Comparison of ENCODE assay signal across 17 mouse cellular contexts in the genomic region with DNA sequence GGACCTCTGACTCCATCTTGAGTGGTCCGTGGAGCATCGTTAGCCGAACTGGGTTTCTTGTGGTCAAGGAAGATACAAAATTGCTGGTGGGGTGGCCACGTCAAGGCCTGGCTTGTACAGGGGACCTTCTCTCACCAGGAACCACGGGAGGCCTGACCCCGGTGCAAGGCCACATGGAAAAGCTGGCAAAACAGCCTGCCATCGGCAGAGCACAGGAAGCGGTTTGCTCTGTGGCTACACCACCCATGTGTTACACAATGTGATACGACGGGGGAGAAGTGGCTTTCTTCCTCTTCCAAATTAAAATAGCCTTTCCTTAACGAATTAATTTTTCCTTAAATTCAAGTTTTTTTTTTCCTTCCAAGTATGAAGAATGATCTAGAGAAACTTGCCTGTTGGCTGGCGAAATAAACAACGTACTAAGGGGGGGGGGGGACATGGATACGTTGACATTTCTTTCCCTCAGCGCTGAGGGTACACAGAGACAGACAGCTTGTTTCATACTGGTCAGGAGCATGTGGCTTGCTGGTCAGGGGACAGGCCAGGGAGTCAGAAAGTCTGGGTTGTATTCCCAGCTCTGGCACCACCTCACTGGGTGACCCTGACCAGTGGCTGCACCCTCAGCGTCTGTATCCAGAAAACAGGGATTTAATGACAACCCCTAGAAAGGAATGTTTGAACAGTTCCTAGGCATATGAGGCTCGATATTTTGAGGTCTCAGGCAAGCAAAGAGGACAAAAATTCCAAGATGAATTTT.
DNase-seq lines count a peak whose midpoint lies in the region; ATAC-seq and TF ChIP-seq lines count a peak whose summit lies in the region.
"Had no signal": no experiment of that assay in that cellular context is flagged by ENCODE, and none has a peak within 500 bp of the region (broad histone marks: within the 10 kb centered on the region; RNA-seq: fewer than 3 reads in every experiment).

No protein-coding gene starts in this region.

- peak overlapping the region; percentile 58 for H3K27ac ChIP-seq in bone marrow, adult 2 months (ENCODE audit: control insufficient read depth, insufficient read depth, low read depth, low read length, poor library complexity)
- peak overlapping the region; percentile 17; the same call in 1 of the 2 replicates for H3K27ac ChIP-seq in brown adipose tissue, adult 24 weeks (replicated peaks; ENCODE audit: low read depth, low read length)
- H3K27ac ChIP-seq: embryonic facial prominence, embryonic 13.5 days; hindbrain, embryonic 13.5 days; liver, embryonic 14.5 days; midbrain, embryonic 12.5 days had no signal

- intact Hi-C loops in heart, postnatal 25 days (cut with DNase I): no loop called here

- WGBS in bone marrow, adult 2 months: 12% methylated on average over 17 of the region's 17 CpGs

- H3K4me3 ChIP-seq in bone marrow, adult 2 months (replicated peaks; ENCODE audit: control insufficient read depth, low read depth, low read length): no peak overlapping the region
- H3K4me3 ChIP-seq in brown adipose tissue, adult 24 weeks (ENCODE audit: insufficient read depth, low read depth, low read length): no peak overlapping the region
- H3K4me3 ChIP-seq: embryonic facial prominence, embryonic 13.5 days; hindbrain, embryonic 13.5 days; midbrain, embryonic 12.5 days had no signal

- ATAC-seq in megakaryocyte progenitor cell, adult 5-6 weeks (replicated peaks; ENCODE audit: poor library complexity): peak; percentile 97
- ATAC-seq: CD4-positive, CD25-positive, alpha-beta regulatory T cell, adult 4 months had no signal

- TF ChIP-seq CTCF in bone marrow, adult 2 months (IDR thresholded peaks at IDR 0.05; ENCODE audit: control insufficient read depth, insufficient read depth, low read length): no peak

- peaks cover 4% of the 10 kb centered on the region for H3K4me1 ChIP-seq in bone marrow, adult 2 months (ENCODE audit: control insufficient read depth, insufficient read depth, low read length)
- H3K4me1 ChIP-seq in brown adipose tissue, adult 24 weeks (ENCODE audit: control insufficient read depth, insufficient read depth, insufficient read length, low read length): no peaks in the 10 kb centered on the region
- H3K4me1 ChIP-seq: hindbrain, embryonic 13.5 days; midbrain, embryonic 12.5 days had no signal

- peak; percentile 22 to 33 for DNase-seq in heart, adult 9 months (ENCODE audit: low spot score in 2 of 2)
- DNase-seq in heart, postnatal 25 days (ENCODE audit: low spot score): no peak
- no peak for DNase-seq in thymus, postnatal 36 days
- no peak for DNase-seq in left cerebral cortex, adult 9 months (ENCODE audit: low spot score in 2 of 2)
- DNase-seq: cerebellum, adult 8-10 months; layer of hippocampus, postnatal 36 days; lung, postnatal 14 days; retina, postnatal 1 day; thymus, adult 18-20 months had no signal

- 0 out of 2 replicates have a peak, but pooled peaks have one; percentile 19 for TF ChIP-seq POLR2A in bone marrow, adult 2 months (IDR thresholded peaks at IDR 0.05; ENCODE audit: borderline replicate concordance, control insufficient read depth, low read depth, low read length)

Comparison
In these comparisons a context has a peak if more than half of its experiments do, and no peak if none do; other contexts are left out.
1. DNase-seq: peak in heart, adult 9 months (2 of 2); none in heart, postnatal 25 days (single experiment), thymus, postnatal 36 days (0 of 2) and left cerebral cortex, adult 9 months (0 of 2).